Mouse (Mus musculus) yolk sac, embryonic 10.5 days (tissue): ENCODE measurements around the gene Phox2a.

Experiments used
- DNase-seq: peaks from one replicate; pipeline ENCODE4 v3.0.0-alpha.2; 2017; ENCODE audit warnings: low spot score

The Phox2a gene

GRCm38 (mm10) chr7:101837606-101838471 lies 19.7 kb downstream of the Phox2a start, which contains the start of gene Inppl1:
TSS of gene Inppl1 (minus strand) at chr7:101838229.
- peak; percentile 95 for DNase-seq

GRCm38 (mm10) chr7:101844186-101844585 lies 26.1 kb downstream of the Phox2a start:
- DNase-seq, result no peak

- DNase-seq, result no peak
These were observed 29.8 kb downstream of the Phox2a start for GRCm38 (mm10) chr7:101847934-101848333.

- no peak for DNase-seq
These were observed 33.6 kb downstream of the Phox2a start for GRCm38 (mm10) chr7:101851689-101852088.

- no peak for DNase-seq
These were observed 34.7 kb downstream of the Phox2a start for GRCm38 (mm10) chr7:101852846-101853245.

- DNase-seq, result no peak
These were observed 35.7 kb downstream of the Phox2a start for GRCm38 (mm10) chr7:101853816-101854215.

- no peak for DNase-seq
These were observed 39.0 kb downstream of the Phox2a start, which contains the start of gene Folr2 for GRCm38 (mm10) chr7:101857094-101857493. TSS of gene Folr2 (minus strand) at chr7:101857194.

GRCm38 (mm10) chr7:101858362-101858761 lies 40.2 kb downstream of the Phox2a start:
- DNase-seq, result no peak

GRCm38 (mm10) chr7:101860978-101861377 lies 42.9 kb downstream of the Phox2a start:
- DNase-seq, result no peak

GRCm38 (mm10) chr7:101862291-101862690 lies 44.2 kb downstream of the Phox2a start:
- no peak for DNase-seq

GRCm38 (mm10) chr7:101863415-101863814 lies 45.3 kb downstream of the Phox2a start, which contains the start of gene Anapc15:
TSS of gene Anapc15 (plus strand) at chr7:101863715.
- DNase-seq, result no peak

GRCm38 (mm10) chr7:101866491-101867265 lies 48.6 kb downstream of the Phox2a start:
- no peak for DNase-seq

- DNase-seq, result no peak
These were observed 49.4 kb downstream of the Phox2a start for GRCm38 (mm10) chr7:101867482-101867881.

GRCm38 (mm10) chr7:101868241-101869162 lies 50.4 kb downstream of the Phox2a start:
- peak; percentile 43 for DNase-seq

GRCm38 (mm10) chr7:101869163-101869500 lies 51.0 kb downstream of the Phox2a start:
- DNase-seq, result no peak

GRCm38 (mm10) chr7:101870629-101871028 lies 52.5 kb downstream of the Phox2a start, which contains the start of gene Folr1:
TSS of gene Folr1 (minus strand) at chr7:101870788.
- DNase-seq, result peak; percentile 88

- DNase-seq, result peak; percentile 84
These were observed 53.2 kb downstream of the Phox2a start for GRCm38 (mm10) chr7:101871296-101871695.
